Mouse (Mus musculus) adrenal gland, adult 2 months (tissue): ENCODE results near the gene Ccdc113. TPM values are rescaled to one million over a fixed set of nuclear protein-coding genes. Genes with fewer than 3 reads are reported as not detected.
A peak's percentile ranks its signal among the peaks of the same experiment; 100 is the strongest.

Experiments used
- DNase-seq: peaks from one replicate; pipeline ENCODE4 v3.0.0; 2021
- polyA plus RNA-seq: library from polyadenylated mRNA; depleted of rRNA; stranded (reverse); fragments of >200 nt; gene quantifications from 2 replicates; pipeline ENCODE4 v1.2.3, GENCODE M21; 2012
- total RNA-seq, 2 experiments: library from RNA; stranded (reverse); gene quantifications; 2 replicates each; pipeline ENCODE4 v1.2.3; 2021

Gene Ccdc113
- total and polyA plus RNA-seq, 3 experiments = 0.81 to 1.7 TPM; not detected in 1

DNA sequence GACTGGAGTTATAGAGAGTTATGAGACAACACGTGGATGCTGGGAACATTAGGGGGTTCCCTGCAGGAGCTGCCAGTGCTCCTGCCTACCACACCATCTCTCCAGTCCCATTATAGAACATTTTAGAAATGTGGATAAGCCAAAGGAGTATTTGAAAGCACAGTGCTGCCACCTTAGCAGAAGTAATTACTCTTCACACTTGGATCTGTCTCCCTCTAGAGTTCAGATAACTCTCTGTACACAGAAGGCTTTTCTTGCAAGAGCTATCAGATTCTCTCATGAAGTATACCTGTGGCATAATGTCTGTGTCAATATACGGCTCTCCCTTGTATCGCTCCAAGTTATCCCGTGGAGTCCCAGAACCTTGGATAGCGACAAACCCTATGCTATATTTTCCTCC is 5.6 kb downstream of the Ccdc113 start:
- no peak for DNase-seq

- DNase-seq = no peak
Measured at GRCm38 (mm10) chr8:95542191-95542590, 8.3 kb downstream of the Ccdc113 start.

DNA sequence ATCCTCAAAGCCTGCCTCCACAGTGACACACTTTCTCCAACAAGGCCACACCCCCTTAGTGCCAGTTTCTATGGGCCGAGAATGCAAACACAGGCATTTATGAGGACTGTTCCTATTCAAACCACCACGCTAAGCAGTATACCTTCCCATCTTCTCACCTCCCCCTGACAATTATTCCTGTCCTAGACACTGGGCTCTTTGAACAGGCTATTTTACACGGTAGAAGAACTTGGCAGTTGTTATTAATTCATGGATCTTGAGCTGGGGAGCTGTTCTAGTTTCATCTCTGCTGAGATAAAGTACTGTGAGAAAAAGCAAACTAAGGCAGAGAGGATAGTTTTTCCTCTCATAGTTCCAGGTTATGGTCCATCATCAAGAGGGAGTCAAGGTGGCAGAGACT is 9.2 kb downstream of the Ccdc113 start:
- no peak for DNase-seq

DNA sequence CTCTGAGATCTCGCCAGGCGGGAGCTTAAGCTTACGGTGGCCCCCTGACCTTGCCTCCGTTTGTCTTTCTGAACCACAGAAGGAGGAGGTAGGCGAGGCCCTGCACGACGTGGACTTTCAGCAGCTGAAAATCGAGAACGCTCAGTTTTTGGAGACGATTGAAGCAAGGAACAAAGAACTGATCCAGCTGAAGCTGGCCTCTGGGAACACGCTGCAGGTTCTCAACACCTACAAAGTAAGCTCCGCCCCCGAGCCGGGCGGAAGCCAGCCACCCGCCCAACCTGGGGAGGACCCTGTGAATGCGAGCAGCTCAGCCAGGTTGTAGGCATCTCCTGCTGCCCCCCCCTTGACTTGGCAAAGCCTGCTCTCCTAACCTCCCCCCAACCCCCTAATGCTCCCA is 11.9 kb downstream of the Ccdc113 start:
- DNase-seq = no peak

DNA sequence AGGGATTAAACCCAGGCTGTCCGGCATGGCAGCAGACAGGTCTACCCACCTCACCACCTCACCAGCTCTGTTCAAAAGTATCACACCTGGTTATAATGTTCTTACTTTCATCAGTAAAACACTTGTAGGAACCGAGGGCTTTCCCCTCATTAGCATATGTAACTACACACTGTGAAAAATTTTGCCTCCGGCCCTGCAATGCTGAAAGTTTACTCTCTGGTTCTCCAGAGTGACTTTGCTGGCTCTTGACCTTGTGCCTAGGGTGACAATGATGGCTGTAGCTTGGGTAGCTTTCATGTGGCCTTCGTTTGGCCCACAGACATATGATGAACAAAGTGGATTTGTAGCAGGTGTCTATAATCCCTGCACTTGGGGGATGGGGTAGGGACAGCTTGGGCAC is 13.1 kb downstream of the Ccdc113 start:
- no peak for DNase-seq

- DNase-seq = no peak
Measured at GRCm38 (mm10) chr8:95547931-95548330, 14.0 kb downstream of the Ccdc113 start.

- no peak for DNase-seq
Measured at GRCm38 (mm10) chr8:95549871-95550829, 16.3 kb downstream of the Ccdc113 start.

GRCm38 (mm10) chr8:95551577-95551976 is 17.7 kb downstream of the Ccdc113 start:
- no peak for DNase-seq

- no peak for DNase-seq
Measured at GRCm38 (mm10) chr8:95555963-95556362, 22.1 kb downstream of the Ccdc113 start.

- DNase-seq = no peak
Measured at GRCm38 (mm10) chr8:95566217-95566616, 32.3 kb downstream of the Ccdc113 start.

DNA sequence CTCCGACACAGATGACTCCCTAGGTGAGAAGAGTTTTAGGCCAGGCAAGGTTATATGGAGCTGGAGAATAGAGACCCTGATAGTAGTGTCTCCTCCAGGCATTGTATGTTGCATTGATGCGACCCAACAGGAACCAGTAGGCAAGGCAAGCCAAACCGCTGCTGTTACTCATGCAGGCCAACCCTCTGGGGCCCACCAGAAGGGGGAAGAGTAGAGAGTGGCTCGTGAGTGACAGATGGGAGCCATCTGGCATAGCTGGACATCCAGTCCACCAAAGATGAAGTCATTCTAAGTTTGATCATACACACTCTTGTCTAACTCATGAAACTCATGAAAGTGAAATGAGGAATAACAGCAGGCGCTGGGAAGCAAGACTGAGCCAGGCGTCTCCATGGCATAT is 32.9 kb downstream of the Ccdc113 start:
- no peak for DNase-seq

DNA sequence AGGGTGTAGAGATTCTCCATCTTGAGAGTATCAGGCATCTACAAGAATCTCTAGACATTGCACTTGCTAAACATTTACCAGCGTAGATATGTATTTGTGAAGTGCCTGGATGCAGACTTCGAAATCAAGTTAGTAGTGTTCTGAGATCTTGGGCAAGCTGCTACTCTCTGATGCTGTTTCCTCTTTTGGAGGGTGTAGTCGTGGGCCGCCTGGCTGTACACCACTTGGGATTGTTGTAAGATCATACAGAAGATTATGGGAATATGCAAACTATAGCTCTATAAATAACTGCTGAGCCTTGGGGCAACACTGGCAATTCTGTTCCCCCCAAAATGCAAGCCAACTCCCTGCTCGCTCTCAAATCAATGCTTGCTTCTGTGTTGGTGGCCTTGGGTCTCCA is 39.3 kb downstream of the Ccdc113 start:
- no peak for DNase-seq

DNA sequence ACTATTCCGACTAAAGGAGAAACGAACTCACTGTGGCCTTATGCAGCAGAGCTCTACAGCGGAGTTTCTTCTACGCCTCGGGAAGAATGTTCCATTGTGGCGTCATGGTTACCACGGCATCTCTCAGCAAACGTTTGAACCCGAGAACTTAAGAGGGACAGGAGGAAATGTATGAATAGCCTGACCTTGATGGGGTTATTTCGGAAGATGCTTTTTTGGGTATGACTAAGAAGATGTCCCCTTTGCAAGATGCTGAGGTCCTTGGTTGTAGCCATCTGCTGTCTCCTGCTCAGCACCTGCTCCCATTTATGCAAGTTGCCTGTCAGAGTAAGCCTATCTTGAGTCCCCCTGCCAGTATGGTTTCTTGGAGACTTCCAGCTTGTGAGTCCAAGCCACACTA is 42.4 kb downstream of the Ccdc113 start, which contains the start of gene Prss54:
Gene Prss54, minus strand, starts transcription at position 101 of the 400 bp plus-strand sequence.
- DNase-seq = no peak

- no peak for DNase-seq
Measured at GRCm38 (mm10) chr8:95587339-95587738, 53.5 kb downstream of the Ccdc113 start.

DNA sequence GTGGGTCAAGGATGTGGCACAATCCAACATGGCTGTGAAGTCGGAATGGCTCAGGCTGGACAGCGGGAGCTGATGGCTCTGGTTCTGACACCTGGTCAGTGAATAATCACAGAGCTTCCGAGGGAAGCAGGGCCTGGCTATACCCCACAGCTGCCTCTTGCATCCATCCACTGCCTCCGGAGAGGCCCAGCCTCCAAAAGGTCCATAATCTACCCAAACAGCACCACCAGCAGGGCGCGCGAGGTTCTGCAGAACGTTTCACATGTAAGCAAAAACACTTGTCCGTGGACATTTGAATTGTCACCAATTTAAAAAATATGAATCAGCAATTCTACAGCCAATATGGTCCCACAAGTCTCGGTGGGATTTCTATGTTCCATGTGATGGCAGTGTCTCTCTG is 55.4 kb downstream of the Ccdc113 start:
- DNase-seq = no peak

DNA sequence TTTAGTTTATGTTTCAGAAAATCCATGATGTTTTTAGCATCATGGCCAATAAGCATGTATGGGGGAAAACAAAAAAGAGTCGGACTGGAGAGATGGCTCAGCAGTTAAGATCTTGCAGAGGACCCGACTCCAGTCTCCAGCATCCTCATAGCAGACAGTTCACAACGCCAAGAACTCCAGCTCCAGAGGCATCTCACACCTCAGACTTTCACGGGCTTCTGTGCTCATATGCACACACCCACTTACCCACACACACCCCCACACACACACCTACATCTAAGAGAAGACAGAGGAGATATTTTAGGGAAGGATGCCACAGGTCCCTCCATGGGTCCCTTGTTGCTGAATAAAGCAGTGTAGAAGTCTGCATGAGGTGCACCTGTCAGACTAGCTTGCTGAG is 56.7 kb downstream of the Ccdc113 start:
- DNase-seq = no peak

GRCm38 (mm10) chr8:95592131-95592780 is 58.4 kb downstream of the Ccdc113 start:
- no peak for DNase-seq

DNA sequence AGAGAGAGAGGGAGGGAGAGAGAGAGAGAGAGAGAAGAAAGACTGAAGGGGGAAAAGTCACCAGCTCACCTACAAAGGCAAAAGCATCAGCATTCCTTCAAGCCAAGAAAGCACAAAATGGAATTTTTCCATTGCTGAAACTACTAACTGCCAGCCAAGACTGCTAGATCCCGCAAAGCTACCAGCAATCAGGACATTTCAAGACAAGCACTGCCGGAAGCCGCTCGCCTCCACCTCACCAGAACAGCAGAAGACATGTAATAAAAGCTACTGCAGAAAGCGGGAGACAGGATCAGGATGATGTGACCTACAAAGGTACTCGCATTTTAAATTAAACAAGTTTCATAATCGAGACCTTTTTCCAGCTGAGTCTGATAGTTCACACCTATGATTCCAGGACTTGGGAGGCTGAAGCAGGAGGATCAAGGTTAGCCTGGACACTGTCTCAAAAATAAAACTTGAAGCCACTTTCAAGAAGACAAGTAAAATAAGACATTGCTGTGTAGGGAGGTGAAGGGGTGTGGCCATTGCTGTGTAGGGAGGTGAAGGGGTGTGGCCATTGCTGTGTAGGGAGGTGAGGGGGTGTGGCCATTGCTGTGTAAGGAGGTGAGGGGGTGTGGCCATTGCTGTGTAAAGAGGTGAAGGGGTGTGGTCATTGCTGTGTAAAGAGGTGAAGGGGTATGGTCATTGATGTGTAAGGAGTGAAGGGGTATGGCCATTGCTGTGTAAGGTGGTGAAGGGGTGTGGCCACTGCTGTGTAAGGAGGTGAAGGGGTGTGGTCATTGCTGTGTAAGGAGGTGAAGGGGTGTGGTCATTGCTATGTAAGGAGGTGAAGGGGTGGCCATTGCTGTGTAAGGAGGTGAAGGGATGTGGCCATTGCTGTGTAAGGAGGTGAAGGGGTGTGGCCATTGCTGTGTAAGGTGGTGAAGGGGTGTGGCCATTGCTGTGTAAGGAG is 59.8 kb downstream of the Ccdc113 start:
- no peak for DNase-seq

GRCm38 (mm10) chr8:95595131-95595530 is 61.2 kb downstream of the Ccdc113 start:
- DNase-seq = no peak

DNA sequence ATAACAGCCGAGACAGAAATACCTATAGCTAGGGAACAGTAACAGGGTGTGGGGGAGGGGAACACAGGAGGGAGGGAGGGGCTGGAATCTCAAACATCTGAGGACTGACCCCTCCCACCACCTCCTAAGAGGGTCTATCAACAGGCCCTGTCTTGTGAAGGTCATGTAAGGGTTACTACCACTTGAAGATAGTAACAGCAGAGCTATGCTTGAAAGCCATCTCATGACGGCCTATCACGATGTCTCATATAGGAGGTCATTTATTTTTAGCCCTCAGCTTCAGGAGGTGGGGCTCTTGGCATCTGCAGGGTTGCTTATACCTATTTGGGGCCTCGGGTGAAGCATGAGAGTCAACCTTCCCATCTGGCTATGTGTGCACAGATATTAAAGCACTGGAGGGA is 63.0 kb downstream of the Ccdc113 start:
- DNase-seq = no peak

DNA sequence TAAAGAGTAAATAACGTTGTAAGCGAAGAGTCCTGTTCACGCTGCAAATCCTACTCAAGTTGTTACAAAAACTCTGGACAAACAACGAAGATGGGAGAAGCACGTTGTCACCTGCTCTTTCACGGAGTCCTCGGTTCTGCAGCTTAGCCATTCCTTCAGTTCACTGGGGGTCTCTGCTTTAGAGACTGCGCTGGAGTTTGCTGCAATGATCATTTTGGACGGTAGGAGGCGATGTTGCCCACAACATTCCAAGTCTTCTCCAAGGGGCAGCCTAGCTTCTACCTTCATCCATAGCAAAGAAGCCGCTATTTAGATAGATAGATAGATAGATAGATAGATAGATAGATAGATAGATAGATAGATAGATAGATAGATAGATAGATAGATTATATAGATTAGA is 66.0 kb downstream of the Ccdc113 start:
- peak; percentile 23 for DNase-seq

- no peak for DNase-seq
Measured at GRCm38 (mm10) chr8:95601306-95601705, 67.4 kb downstream of the Ccdc113 start.
